Mouse (Mus musculus): ENCODE measurements at regions not wholly inside any gene's neighbourhood (a gene's known extent, or its start where the extent isn't known, plus 50 kb on each side); places are given as distances from the start of the nearest gene placed in this dataset.

DNA sequence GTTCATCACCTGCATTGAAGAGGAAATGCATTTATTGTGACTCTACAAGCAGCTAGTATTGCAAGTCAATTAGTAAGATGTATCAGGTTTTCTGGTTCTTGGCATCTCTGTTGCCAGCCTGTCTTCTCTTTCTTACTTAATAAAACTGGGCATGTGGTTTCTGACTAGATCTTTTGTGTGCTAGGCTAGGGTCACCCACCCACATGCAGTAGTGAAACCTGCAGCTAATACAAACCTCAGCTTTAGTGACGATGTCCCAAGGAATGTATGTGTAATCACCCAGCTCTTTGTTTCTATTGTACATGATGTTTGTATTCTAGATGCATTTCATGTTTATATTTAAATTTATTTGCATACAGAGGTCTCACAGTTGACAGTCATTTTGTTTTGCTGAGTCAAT is 1526.7 kb downstream of the 4930444P10Rik start:
- in situ Hi-C loops (cut with MboI; ENCODE audit: unreplicated experiment in 2 of 2), result no loop called here
